Mouse (Mus musculus) olfactory bulb, adult 2 months (tissue): ENCODE data around the gene Plcb4.

ENCODE experiments used
- CTCF ChIP-seq: fragments of 200-500 bp; IDR thresholded peaks from 2 replicates; pipeline ENCODE4 v1.5.1; 2012; ENCODE audit warnings: low read depth, mild to moderate bottlenecking, low read length, moderate library complexity; ENCODE audit not compliant: insufficient read depth
- POLR2A ChIP-seq: fragments of 200-500 bp; IDR thresholded peaks from 2 replicates; pipeline ENCODE4 v1.6.1; 2012; ENCODE audit warnings: mild to moderate bottlenecking, low read depth, low read length, moderate library complexity; ENCODE audit not compliant: insufficient read depth

DNA sequence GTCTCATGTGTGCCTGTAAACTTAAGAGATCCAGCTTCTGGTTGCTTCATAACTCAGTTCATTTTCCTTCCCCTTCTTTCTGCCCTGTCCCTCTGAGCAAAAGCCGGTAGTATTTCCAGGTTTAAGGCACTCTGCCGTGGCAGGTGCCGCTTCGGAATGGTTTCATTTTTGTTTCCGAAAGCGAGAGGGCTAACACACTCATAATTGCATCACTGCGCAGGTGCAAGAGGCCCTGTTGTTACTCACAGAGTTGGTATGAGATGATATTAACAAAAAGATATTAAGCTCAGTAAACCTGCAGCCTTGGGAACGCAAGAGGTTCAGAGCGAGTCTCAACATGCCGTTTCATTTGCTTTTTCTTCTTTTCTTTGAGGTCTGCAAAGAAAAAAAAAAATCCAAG, 65.7 kb downstream of the Plcb4 start:
- TF ChIP-seq CTCF (no peak), POLR2A (no peak)
